ENCODE assay signal across 7 mouse cellular contexts in genomic region chr2:130818838-130819647, GRCm38 (mm10).
A peak's percentile ranks its signal among the peaks of the same experiment; 100 is the strongest.
DNase-seq lines count a peak whose midpoint lies in the region; ATAC-seq and TF ChIP-seq lines count a peak whose summit lies in the region.

No protein-coding gene starts in this region.

- no peak for ATAC-seq in lung, postnatal 0 days
- peak; percentile 71 for ATAC-seq in hindbrain, embryonic 13.5 days (ENCODE audit: low FRiP score)
- ATAC-seq in midbrain, embryonic 12.5 days (ENCODE audit: low FRiP score, low read depth), result no peak
- no peak for ATAC-seq in megakaryocyte, adult 5-6 weeks (ENCODE audit: poor library complexity, severe bottlenecking)

- WGBS in lung, postnatal 0 days, result 73% methylated on average over 11 of the region's 11 CpGs
- WGBS in hindbrain, embryonic 13.5 days, result 20% methylated on average over 11 of the region's 11 CpGs
- 27% methylated on average over 11 of the region's 11 CpGs for WGBS in midbrain, embryonic 12.5 days

- no peaks in the 10 kb centered on the region for H3K27me3 ChIP-seq in lung, postnatal 0 days (replicated peaks; ENCODE audit: insufficient read depth, low read length)
- no peaks in the 10 kb centered on the region for H3K27me3 ChIP-seq in hindbrain, embryonic 13.5 days
- H3K27me3 ChIP-seq in midbrain, embryonic 12.5 days, result no peaks in the 10 kb centered on the region

- no peak overlapping the region for H3K9ac ChIP-seq in lung, postnatal 0 days (replicated peaks; ENCODE audit: low read depth)
- H3K9ac ChIP-seq in hindbrain, embryonic 13.5 days, result no peak overlapping the region
- H3K9ac ChIP-seq in midbrain, embryonic 12.5 days (replicated peaks), result no peak overlapping the region

- H3K9me3 ChIP-seq in lung, postnatal 0 days (ENCODE audit: low read length), result no peaks in the 10 kb centered on the region
- no peaks in the 10 kb centered on the region for H3K9me3 ChIP-seq in hindbrain, embryonic 13.5 days
- H3K9me3 ChIP-seq in midbrain, embryonic 12.5 days, result no peaks in the 10 kb centered on the region

- no peak for TF ChIP-seq EP300 in lung, postnatal 0 days (IDR thresholded peaks at IDR 0.05)

- H3K4me2 ChIP-seq in lung, postnatal 0 days (replicated peaks; ENCODE audit: low read depth, low read length), result no peak overlapping the region
- H3K4me2 ChIP-seq in hindbrain, embryonic 13.5 days, result no peak overlapping the region
- no peak overlapping the region for H3K4me2 ChIP-seq in midbrain, embryonic 12.5 days (replicated peaks)

- no peaks in the 10 kb centered on the region for H3K36me3 ChIP-seq in lung, postnatal 0 days (ENCODE audit: insufficient read depth, low read length)
- H3K36me3 ChIP-seq in hindbrain, embryonic 13.5 days, result peaks cover 68% of the 10 kb centered on the region
- H3K36me3 ChIP-seq in midbrain, embryonic 12.5 days, result peaks cover 37% of the 10 kb centered on the region

- no peak overlapping the region for H3K4me3 ChIP-seq in lung, postnatal 0 days (ENCODE audit: low read depth, low read length)
- H3K4me3 ChIP-seq in hindbrain, embryonic 13.5 days, result no peak overlapping the region
- H3K4me3 ChIP-seq in midbrain, embryonic 12.5 days, result no peak overlapping the region

- no peak overlapping the region for H3K27ac ChIP-seq in lung, postnatal 0 days (ENCODE audit: low read length)
- H3K27ac ChIP-seq in hindbrain, embryonic 13.5 days, result peak overlapping the region; percentile 69
- H3K27ac ChIP-seq in midbrain, embryonic 12.5 days (replicated peaks), result peak overlapping the region; percentile 60; the same call in 1 of the 2 replicates

- no peak for DNase-seq in lung, postnatal 0 days (ENCODE audit: low spot score)
- DNase-seq in lung, adult 18-20 months, result no peak
- DNase-seq in cerebellum, adult 9-10 months, result peak; percentile 48
- no peak for DNase-seq in urinary bladder, postnatal 4 days (ENCODE audit: low spot score in 2 of 2)

- TF ChIP-seq CTCF in lung, postnatal 0 days (IDR thresholded peaks at IDR 0.05), result peak; percentile 56

- H3K4me1 ChIP-seq in lung, postnatal 0 days (ENCODE audit: insufficient read depth, low read depth, low read length), result no peaks in the 10 kb centered on the region
- peaks cover 6% of the 10 kb centered on the region for H3K4me1 ChIP-seq in hindbrain, embryonic 13.5 days (replicated peaks)
- no peaks in the 10 kb centered on the region for H3K4me1 ChIP-seq in midbrain, embryonic 12.5 days
